Mouse (Mus musculus) testis, adult 2 months (tissue): ENCODE measurements around the gene Reln.

Source experiments
- CTCF ChIP-seq: fragments of 200-500 bp; IDR thresholded peaks from 2 replicates; pipeline ENCODE4 v1.5.1; 2012; ENCODE audit warnings: low read depth, mild to moderate bottlenecking, inconsistent platforms, low read length, moderate library complexity; ENCODE audit not compliant: control insufficient read depth, insufficient read depth, insufficient replicate concordance
- POLR2A ChIP-seq: fragments of 200-500 bp; IDR thresholded peaks from 2 replicates; pipeline ENCODE4 v1.6.1; 2012; ENCODE audit warnings: low read depth, mild to moderate bottlenecking, inconsistent platforms, low read length, moderate library complexity; ENCODE audit not compliant: control insufficient read depth

GRCm38 (mm10) chr5:22300788-22301187 lies 43.7 kb downstream of the Reln start:
- TF ChIP-seq CTCF (no peak), POLR2A (no peak)
